In genomic region chr8:120530954-120531656, GRCm38 (mm10) we compare ENCODE assay signal across 9 mouse cellular contexts. TPM values are rescaled to one million over a fixed set of nuclear protein-coding genes. Genes with fewer than 3 reads are reported as not detected.
DNase-seq lines count a peak whose midpoint lies in the region; ATAC-seq lines count a peak whose summit lies in the region.
"Had no signal": no experiment of that assay in that cellular context is flagged by ENCODE, and none has a peak within 500 bp of the region (broad histone marks: within the 10 kb centered on the region; RNA-seq: fewer than 3 reads in every experiment).

No protein-coding gene starts in this region.

- H3K9me3 ChIP-seq in heart, embryonic 12.5 days (replicated peaks): no peaks in the 10 kb centered on the region
- no peaks in the 10 kb centered on the region for H3K9me3 ChIP-seq in neural tube, embryonic 12.5 days
- no peaks in the 10 kb centered on the region for H3K9me3 ChIP-seq in neural tube, embryonic 15.5 days (replicated peaks)
- H3K9me3 ChIP-seq in hindbrain, embryonic 14.5 days (ENCODE audit: control insufficient read depth, low read length): no peaks in the 10 kb centered on the region

- peak overlapping the region; percentile 63 for H3K4me2 ChIP-seq in heart, embryonic 12.5 days
- peak overlapping the region; percentile 97 for H3K4me2 ChIP-seq in neural tube, embryonic 12.5 days (replicated peaks)
- H3K4me2 ChIP-seq in neural tube, embryonic 15.5 days: no peak overlapping the region
- no peak overlapping the region for H3K4me2 ChIP-seq in hindbrain, embryonic 14.5 days (replicated peaks)

- H3K27me3 ChIP-seq in heart, embryonic 12.5 days (replicated peaks): no peaks in the 10 kb centered on the region
- no peaks in the 10 kb centered on the region for H3K27me3 ChIP-seq in neural tube, embryonic 12.5 days (replicated peaks)
- H3K27me3 ChIP-seq in neural tube, embryonic 15.5 days (replicated peaks): no peaks in the 10 kb centered on the region
- H3K27me3 ChIP-seq in hindbrain, embryonic 14.5 days (ENCODE audit: control insufficient read depth, insufficient read depth, low read length): no peaks in the 10 kb centered on the region

- 48% methylated on average over 15 of the region's 16 CpGs for whole genome bisulfite sequencing in heart, embryonic 12.5 days
- 41% methylated on average over 16 of the region's 16 CpGs for whole genome bisulfite sequencing in neural tube, embryonic 12.5 days
- 35% methylated on average over 16 of the region's 16 CpGs for WGBS in neural tube, embryonic 15.5 days
- 49% methylated on average over 16 of the region's 16 CpGs for WGBS in hindbrain, embryonic 14.5 days

- intact Hi-C loops in heart, postnatal 25 days (cut with DNase I): no loop called here

- H3K36me3 ChIP-seq in heart, embryonic 12.5 days: no peaks in the 10 kb centered on the region
- no peaks in the 10 kb centered on the region for H3K36me3 ChIP-seq in neural tube, embryonic 12.5 days
- H3K36me3 ChIP-seq in neural tube, embryonic 15.5 days: no peaks in the 10 kb centered on the region
- H3K36me3 ChIP-seq in hindbrain, embryonic 14.5 days (replicated peaks; ENCODE audit: control insufficient read depth, insufficient read depth): no peaks in the 10 kb centered on the region

- no peak for DNase-seq in heart, postnatal 25 days (ENCODE audit: low spot score)
- DNase-seq in hindbrain, embryonic 14.5 days (ENCODE audit: low spot score): no peak
- DNase-seq in spleen, postnatal 36 days (ENCODE audit: low spot score in 2 of 2): no peak
- DNase-seq in embryo, embryonic 10.5 days (ENCODE audit: low spot score): no peak
- no peak for DNase-seq in cerebellum, adult 11 months
- DNase-seq: retina, postnatal 1 day had no signal

- H3K27ac ChIP-seq in heart, embryonic 12.5 days (ENCODE audit: poor library complexity, severe bottlenecking): peak overlapping the region; percentile 78
- H3K27ac ChIP-seq in neural tube, embryonic 12.5 days: peak overlapping the region; percentile 88
- H3K27ac ChIP-seq in neural tube, embryonic 15.5 days (replicated peaks): no peak overlapping the region
- H3K27ac ChIP-seq in hindbrain, embryonic 14.5 days: 0 out of 2 replicates have a peak overlapping the region, but pooled peaks have one; percentile 72

- ATAC-seq in heart, embryonic 12.5 days (ENCODE audit: insufficient number of reproducible peaks, low FRiP score): no peak
- no peak for ATAC-seq in neural tube, embryonic 12.5 days (ENCODE audit: low FRiP score, low read depth)
- ATAC-seq in neural tube, embryonic 15.5 days (ENCODE audit: low FRiP score): no peak
- no peak for ATAC-seq in hindbrain, embryonic 14.5 days (ENCODE audit: low FRiP score)

- H3K4me1 ChIP-seq in heart, embryonic 12.5 days (replicated peaks): peaks cover 84% of the 10 kb centered on the region
- H3K4me1 ChIP-seq in neural tube, embryonic 12.5 days: peaks cover 87% of the 10 kb centered on the region
- peaks cover 78% of the 10 kb centered on the region for H3K4me1 ChIP-seq in neural tube, embryonic 15.5 days
- H3K4me1 ChIP-seq in hindbrain, embryonic 14.5 days (replicated peaks; ENCODE audit: control insufficient read depth, insufficient read depth, low read length): peaks cover 75% of the 10 kb centered on the region

- peak overlapping the region; percentile 49; the same call in 1 of the 2 replicates for H3K9ac ChIP-seq in heart, embryonic 12.5 days
- H3K9ac ChIP-seq in neural tube, embryonic 12.5 days: no peak overlapping the region
- no peak overlapping the region for H3K9ac ChIP-seq in neural tube, embryonic 15.5 days (replicated peaks)
- H3K9ac ChIP-seq in hindbrain, embryonic 14.5 days: no peak overlapping the region; the same call in 1 of the 2 replicates

- H3K4me3 ChIP-seq in heart, embryonic 12.5 days: no peak overlapping the region
- H3K4me3 ChIP-seq in neural tube, embryonic 12.5 days: no peak overlapping the region
- no peak overlapping the region for H3K4me3 ChIP-seq in neural tube, embryonic 15.5 days (replicated peaks)
- H3K4me3 ChIP-seq in hindbrain, embryonic 14.5 days (replicated peaks; ENCODE audit: low read length): no peak overlapping the region

RNA-seq across cellular contexts. Expression of gene Gins2, which starts 58.0 kb away (rescaled TPM):
- 63.4 and 66.8 TPM in 2 replicates for polyA plus RNA-seq in heart, embryonic 12.5 days (2016; fragmentation: Nextera tagmentation; extraction: Ambion mirVana)
- 1 to 10 TPM; 1.2 to 1.5 TPM for total RNA-seq in heart, postnatal 25 days (2021)
- polyA plus RNA-seq in neural tube, embryonic 12.5 days (2016; fragmentation: Nextera tagmentation; extraction: Ambion mirVana): 53.4 and 54.7 TPM in 2 replicates
- polyA plus RNA-seq in neural tube, embryonic 15.5 days (2015; fragmentation: Nextera tagmentation; extraction: Ambion mirVana): 15.9 and 38.9 TPM in 2 replicates
- 17.5 and 18.2 TPM in 2 replicates for polyA plus RNA-seq in hindbrain, embryonic 14.5 days (2014; fragmentation: Nextera tagmentation; extraction: Ambion mirVana)

Comparison
In these comparisons a context has a peak if more than half of its experiments do, and no peak if none do; other contexts are left out.
1. H3K4me2 ChIP-seq: peak in heart, embryonic 12.5 days (single experiment) and neural tube, embryonic 12.5 days (single experiment); none in neural tube, embryonic 15.5 days (single experiment) and hindbrain, embryonic 14.5 days (single experiment).